Mouse (Mus musculus): ENCODE measurements at regions not wholly inside any gene's neighbourhood (a gene's known extent, or its start where the extent isn't known, plus 50 kb on each side); places are given as distances from the start of the nearest gene placed in this dataset.

DNA sequence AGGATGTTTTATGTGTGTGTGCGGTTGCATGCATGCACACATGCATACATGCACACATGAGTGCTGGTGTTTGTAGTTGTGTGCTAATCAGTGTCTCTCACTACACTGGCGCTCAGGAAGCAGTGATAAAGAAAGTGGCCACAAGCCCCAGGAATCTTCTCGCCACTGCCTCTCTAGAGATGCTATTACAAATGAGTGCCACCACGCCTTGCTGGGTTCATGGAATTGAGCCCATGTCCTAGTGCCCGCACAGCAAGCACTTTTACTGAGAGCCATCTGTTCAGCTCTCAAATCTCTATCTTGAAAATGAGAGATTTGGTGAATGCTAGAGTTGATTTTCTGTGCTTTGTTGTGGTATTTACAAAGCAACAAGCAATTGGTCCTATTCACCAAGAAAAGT, 373.3 kb downstream of the Lpin1 start:
- Histone ChIP-seq H3K79me2 (ENCODE audit: control insufficient read depth, insufficient read depth, low read length, poor library complexity) (no peaks in the 10 kb centered on the region), H3K36me3 (ENCODE audit: control insufficient read depth in 1 of 2, insufficient read depth in 2 of 2, low read length in 2 of 2) (no peaks in the 10 kb centered on the region), H3K4me3 (ENCODE audit: control insufficient read depth in 1 of 2, insufficient read depth in 1 of 2, low read depth in 2 of 2, low read length in 2 of 2) (no peak overlapping the region), H3K27ac (ENCODE audit: control insufficient read depth, low read depth, low read length) (no peak overlapping the region), H3K9ac (ENCODE audit: control insufficient read depth, low read depth, low read length, poor library complexity, severe bottlenecking) (no peak overlapping the region), H3K27me3 (ENCODE audit: control insufficient read depth in 1 of 2, insufficient read depth in 2 of 2, low read length in 2 of 2) (no peaks in the 10 kb centered on the region; a peak in 2 of 4 replicates), H3K4me1 (ENCODE audit: control insufficient read depth in 1 of 2, insufficient read depth in 2 of 2, low read length in 2 of 2) (no peaks in the 10 kb centered on the region), H3K9me3 (replicated peaks; ENCODE audit: insufficient read depth, low read length) (no peaks in the 10 kb centered on the region)
- DNase-seq (ENCODE audit: low read depth, low spot score) = no peak
- TF ChIP-seq JUND (IDR thresholded peaks at IDR 0.05; ENCODE audit: low read depth, low read length) = no peak
- no peak for TF ChIP-seq ELF1 (IDR thresholded peaks at IDR 0.05; ENCODE audit: low read depth, low read length)
- TF ChIP-seq ZKSCAN1 (IDR thresholded peaks at IDR 0.05; ENCODE audit: low read depth, low read length) = no peak
- TF ChIP-seq NRF1 (IDR thresholded peaks at IDR 0.05; ENCODE audit: insufficient read depth, low read depth, low read length, poor library complexity, severe bottlenecking) = no peak
- TF ChIP-seq BHLHE40 (IDR thresholded peaks at IDR 0.05; ENCODE audit: borderline replicate concordance, low read depth, low read length) = no peak
- no peak for TF ChIP-seq TBP (IDR thresholded peaks at IDR 0.05; ENCODE audit: low read depth, low read length)
- TF ChIP-seq USF1 (IDR thresholded peaks at IDR 0.05; ENCODE audit: low read depth, low read length) = no peak
- no peak for TF ChIP-seq CHD1 (IDR thresholded peaks at IDR 0.05; ENCODE audit: low read depth, low read length)
- no peak for TF ChIP-seq CTCF (IDR thresholded peaks at IDR 0.05 in 2 of 3, conservative IDR thresholded peaks at IDR 0.05 in 1 of 3; ENCODE audit: control insufficient read depth in 1 of 3, insufficient read depth in 1 of 3, low read depth in 2 of 3, low read length in 3 of 3, poor library complexity in 1 of 3, severe bottlenecking in 1 of 3)
- TF ChIP-seq MAZ (IDR thresholded peaks at IDR 0.05; ENCODE audit: low read depth, low read length) = no peak
- no peak for TF ChIP-seq TCF12 (IDR thresholded peaks at IDR 0.05; ENCODE audit: low read depth, low read length)
- no peak for TF ChIP-seq USF2 (IDR thresholded peaks at IDR 0.05; ENCODE audit: borderline replicate concordance in 1 of 2, insufficient read depth in 1 of 2, low read depth in 1 of 2, low read length in 2 of 2)
- TF ChIP-seq KAT2A (conservative IDR thresholded peaks at IDR 0.05; ENCODE audit: low read depth, low read length) = no peak
- no peak for TF ChIP-seq POLR2AphosphoS5 (IDR thresholded peaks at IDR 0.05; ENCODE audit: borderline replicate concordance, low read depth, low read length)
- TF ChIP-seq POLR2A (IDR thresholded peaks at IDR 0.05; ENCODE audit: control insufficient read depth in 1 of 2, insufficient read depth in 1 of 2, low read depth in 1 of 2, low read length in 2 of 2, poor library complexity in 1 of 2) = no peak
- TF ChIP-seq E2F4 (IDR thresholded peaks at IDR 0.05; ENCODE audit: borderline replicate concordance, low read depth, low read length) = no peak

DNA sequence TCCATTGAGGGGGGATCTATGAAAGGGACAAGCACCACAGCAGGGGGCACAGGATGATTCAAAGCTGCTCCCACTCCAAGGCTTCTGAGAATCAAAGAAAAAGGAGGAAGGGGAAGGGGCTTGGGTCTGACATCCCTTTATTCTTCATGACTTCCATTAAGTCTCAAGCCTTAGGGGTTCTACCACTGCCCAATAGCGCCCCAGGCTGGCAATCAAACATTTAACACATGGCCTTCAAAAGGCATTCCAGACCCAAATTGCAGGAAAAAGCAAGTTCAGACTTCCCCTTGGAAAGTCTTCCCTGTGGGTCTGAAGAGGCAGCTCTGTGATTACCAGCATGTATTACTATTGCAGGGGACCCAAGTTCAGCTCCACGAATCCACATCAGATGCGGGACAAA, 377.2 kb downstream of the Lpin1 start:
- no peaks in the 10 kb centered on the region for H3K27me3 ChIP-seq (ENCODE audit: control insufficient read depth in 1 of 2, insufficient read depth in 2 of 2, low read length in 2 of 2)
- H3K27ac ChIP-seq (ENCODE audit: control insufficient read depth, low read depth, low read length) = no peak overlapping the region
- peak; percentile 24 for DNase-seq (ENCODE audit: low read depth, low spot score)
- no peaks in the 10 kb centered on the region for H3K9me3 ChIP-seq (replicated peaks; ENCODE audit: insufficient read depth, low read length)
- no peak overlapping the region for H3K4me3 ChIP-seq (ENCODE audit: control insufficient read depth in 1 of 2, insufficient read depth in 1 of 2, low read depth in 2 of 2, low read length in 2 of 2)
- no peaks in the 10 kb centered on the region for H3K4me1 ChIP-seq (ENCODE audit: control insufficient read depth in 1 of 2, insufficient read depth in 2 of 2, low read length in 2 of 2)
- no peaks in the 10 kb centered on the region for H3K36me3 ChIP-seq (ENCODE audit: control insufficient read depth in 1 of 2, insufficient read depth in 2 of 2, low read length in 2 of 2)
- TF ChIP-seq MYB (IDR thresholded peaks at IDR 0.05; ENCODE audit: low read depth, low read length) = no peak
- no peak for TF ChIP-seq BHLHE40 (IDR thresholded peaks at IDR 0.05; ENCODE audit: borderline replicate concordance, low read depth, low read length)
- no peak for TF ChIP-seq ZKSCAN1 (IDR thresholded peaks at IDR 0.05; ENCODE audit: low read depth, low read length)
- peak; percentile 64 for TF ChIP-seq SMC3 (IDR thresholded peaks at IDR 0.05; ENCODE audit: low read depth, low read length)
- no peak for TF ChIP-seq GABPA (IDR thresholded peaks at IDR 0.05; ENCODE audit: low read depth, low read length)
- TF ChIP-seq NELFE (IDR thresholded peaks at IDR 0.05; ENCODE audit: low read depth, low read length) = no peak
- TF ChIP-seq RAD21 (IDR thresholded peaks at IDR 0.05; ENCODE audit: low read depth, low read length) = peak; percentile 65
- no peak for TF ChIP-seq ELF1 (IDR thresholded peaks at IDR 0.05; ENCODE audit: low read depth, low read length)
- TF ChIP-seq ZNF384 (IDR thresholded peaks at IDR 0.05; ENCODE audit: low read depth, low read length) = no peak
- TF ChIP-seq RCOR1 (IDR thresholded peaks at IDR 0.05; ENCODE audit: low read depth, low read length) = no peak
- peak; percentile 62 for TF ChIP-seq ZC3H11A (IDR thresholded peaks at IDR 0.05; ENCODE audit: low read depth, low read length)
- no peak for TF ChIP-seq CHD1 (IDR thresholded peaks at IDR 0.05; ENCODE audit: low read depth, low read length)
- TF ChIP-seq CTCF (IDR thresholded peaks at IDR 0.05 in 2 of 3, conservative IDR thresholded peaks at IDR 0.05 in 1 of 3; ENCODE audit: control insufficient read depth in 1 of 3, insufficient read depth in 1 of 3, low read depth in 2 of 3, low read length in 3 of 3, poor library complexity in 1 of 3, severe bottlenecking in 1 of 3) = peak; percentile 6 to 51 (median 22); a peak in 3 of 6 replicates
- no peak for TF ChIP-seq TBP (IDR thresholded peaks at IDR 0.05; ENCODE audit: low read depth, low read length)
- TF ChIP-seq EP300 (IDR thresholded peaks at IDR 0.05; ENCODE audit: low read depth in 1 of 2, low read length in 2 of 2) = no peak
- TF ChIP-seq E2F4 (IDR thresholded peaks at IDR 0.05; ENCODE audit: borderline replicate concordance, low read depth, low read length) = no peak
- no peak for TF ChIP-seq MXI1 (IDR thresholded peaks at IDR 0.05; ENCODE audit: low read depth, low read length)
- no peaks in the 10 kb centered on the region for H3K79me2 ChIP-seq (ENCODE audit: control insufficient read depth, insufficient read depth, low read length, poor library complexity)
- no peak overlapping the region for H3K9ac ChIP-seq (ENCODE audit: control insufficient read depth, low read depth, low read length, poor library complexity, severe bottlenecking)

Measured in MEL (cell line).